Mouse (Mus musculus): ENCODE results near the gene Kcna3. TPM values are rescaled to one million over a fixed set of nuclear protein-coding genes. Genes with fewer than 3 reads are reported as not detected.

Gene Kcna3
- polyA plus RNA-seq, 1 experiment: 0.55 TPM

DNA sequence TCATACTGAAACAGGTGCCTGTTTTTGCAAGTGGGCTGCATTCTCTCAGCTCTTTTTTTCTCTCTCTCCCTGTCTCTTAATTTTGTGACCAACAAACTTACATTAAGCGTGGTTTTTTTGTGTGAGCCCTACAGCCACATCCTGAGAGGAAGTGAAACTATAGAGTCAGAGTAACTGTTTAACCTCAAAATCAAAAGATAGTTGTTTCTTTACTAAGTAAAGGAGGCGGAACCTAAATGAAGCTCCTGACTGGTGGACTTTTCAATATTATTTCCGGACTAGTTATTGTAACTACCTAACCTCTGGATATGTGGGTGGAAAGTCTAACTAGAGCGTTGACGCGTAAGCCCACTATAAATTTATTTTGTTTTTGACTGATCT, 2.2 kb downstream of the Kcna3 start:
- Histone ChIP-seq H3K4me3 (ENCODE audit: insufficient read depth, low read depth, low read length) (peak overlapping the region; percentile 57; the same call in 1 of the 2 replicates), H3K4me1 (ENCODE audit: control insufficient read depth, insufficient read depth, insufficient read length, low read length) (peaks cover 4% of the 10 kb centered on the region), H3K27ac (replicated peaks; ENCODE audit: low read depth, low read length) (no peak overlapping the region)

DNA sequence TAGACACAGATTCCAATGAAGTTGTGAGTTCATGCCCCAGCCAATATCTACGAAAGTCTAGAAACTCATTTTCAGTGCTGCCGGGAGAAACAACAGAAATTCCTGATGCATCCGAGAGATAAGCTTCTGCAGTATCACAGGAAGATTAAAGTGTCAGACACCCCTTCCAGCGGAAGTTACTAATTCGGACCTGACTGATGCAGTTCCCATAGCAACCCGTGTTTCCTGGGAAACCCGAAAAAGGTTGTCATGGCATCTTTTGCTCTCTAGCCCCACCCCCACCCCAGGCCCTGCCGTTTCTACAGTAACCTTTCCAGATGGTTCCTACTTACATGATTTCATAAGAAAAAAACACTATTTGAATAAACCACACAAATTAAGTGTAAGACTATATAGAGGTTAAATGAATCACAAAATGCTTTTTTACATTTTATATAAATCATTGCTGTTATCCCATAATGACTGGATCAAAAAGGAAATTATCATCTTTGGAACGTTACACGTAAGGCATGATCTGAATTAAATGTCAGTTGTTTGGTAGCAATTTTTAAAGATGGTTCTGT, 2.8 kb downstream of the Kcna3 start:
- peaks cover 4% of the 10 kb centered on the region for H3K4me1 ChIP-seq (ENCODE audit: control insufficient read depth, insufficient read depth, insufficient read length, low read length)
- no peak overlapping the region for H3K27ac ChIP-seq (replicated peaks; ENCODE audit: low read depth, low read length)
- 0 out of 2 replicates have a peak overlapping the region, but pooled peaks have one; percentile 1 for H3K4me3 ChIP-seq (ENCODE audit: insufficient read depth, low read depth, low read length)

DNA sequence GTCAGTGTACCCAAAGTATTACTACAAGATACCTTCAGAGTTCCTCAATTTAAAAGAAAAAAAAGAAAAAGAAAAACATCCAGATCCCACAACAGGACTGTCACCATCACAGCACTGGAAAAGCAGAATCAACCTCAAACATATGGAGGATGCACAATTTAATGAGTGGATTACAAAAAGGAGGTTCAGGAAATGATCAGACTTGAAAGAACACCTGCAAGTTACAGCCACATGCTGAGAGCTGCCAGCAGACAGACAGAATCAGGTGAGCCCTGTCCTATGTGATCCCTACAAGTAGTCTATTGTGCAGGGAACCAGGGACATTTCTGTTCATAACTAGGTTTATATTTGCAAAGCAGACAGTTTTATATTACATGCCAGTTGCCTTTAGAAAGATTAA, 3.3 kb downstream of the Kcna3 start:
- Histone ChIP-seq H3K27ac (replicated peaks; ENCODE audit: low read depth, low read length) (no peak overlapping the region), H3K4me1 (ENCODE audit: control insufficient read depth, insufficient read depth, insufficient read length, low read length) (peaks cover 4% of the 10 kb centered on the region), H3K4me3 (ENCODE audit: insufficient read depth, low read depth, low read length) (no peak overlapping the region)

DNA sequence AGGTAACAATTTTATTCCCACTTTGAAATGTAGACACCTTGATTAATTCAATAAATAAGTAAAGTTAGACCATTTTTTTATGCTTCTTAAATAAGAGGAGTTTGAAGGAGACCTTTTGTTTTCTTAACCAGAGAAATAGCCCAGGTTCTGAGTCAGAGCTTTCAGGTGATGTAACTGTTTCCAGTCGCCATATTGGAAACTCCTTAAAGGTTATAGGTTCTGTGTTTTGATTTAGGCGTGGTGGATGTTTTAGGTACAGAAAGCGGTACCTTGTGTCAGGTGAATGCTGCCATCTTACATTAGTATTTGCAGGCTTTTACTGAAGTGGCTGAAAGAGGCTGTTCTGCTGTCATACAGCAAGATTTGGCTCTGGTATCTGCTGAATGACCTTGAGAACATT, 4.4 kb downstream of the Kcna3 start:
- H3K4me3 ChIP-seq (ENCODE audit: insufficient read depth, low read depth, low read length): no peak overlapping the region
- H3K27ac ChIP-seq (replicated peaks; ENCODE audit: low read depth, low read length): no peak overlapping the region
- peaks cover 4% of the 10 kb centered on the region for H3K4me1 ChIP-seq (ENCODE audit: control insufficient read depth, insufficient read depth, insufficient read length, low read length)

DNA sequence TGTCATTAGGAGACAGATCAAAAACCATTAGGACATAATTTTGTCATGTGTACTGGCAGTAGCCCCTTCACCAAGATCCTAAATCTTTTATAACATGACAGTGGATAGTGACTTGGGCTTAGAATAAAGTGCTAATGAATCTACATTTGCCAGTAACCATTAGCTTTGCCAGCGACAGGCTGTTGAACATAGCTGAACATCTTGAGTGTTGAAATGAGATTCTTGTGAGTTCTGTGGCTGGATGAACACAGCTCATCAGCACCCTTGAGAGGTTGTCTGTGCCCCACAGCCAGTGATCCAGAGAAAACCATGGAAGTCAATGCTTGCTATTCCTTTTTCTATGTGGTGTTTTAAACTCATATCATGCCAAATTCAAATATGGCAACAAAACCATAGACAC, 5.7 kb downstream of the Kcna3 start:
- Histone ChIP-seq H3K4me1 (ENCODE audit: control insufficient read depth, insufficient read depth, insufficient read length, low read length) (no peaks in the 10 kb centered on the region; the same call in 1 of the 2 replicates), H3K27ac (replicated peaks; ENCODE audit: low read depth, low read length) (no peak overlapping the region), H3K4me3 (ENCODE audit: insufficient read depth, low read depth, low read length) (no peak overlapping the region)

DNA sequence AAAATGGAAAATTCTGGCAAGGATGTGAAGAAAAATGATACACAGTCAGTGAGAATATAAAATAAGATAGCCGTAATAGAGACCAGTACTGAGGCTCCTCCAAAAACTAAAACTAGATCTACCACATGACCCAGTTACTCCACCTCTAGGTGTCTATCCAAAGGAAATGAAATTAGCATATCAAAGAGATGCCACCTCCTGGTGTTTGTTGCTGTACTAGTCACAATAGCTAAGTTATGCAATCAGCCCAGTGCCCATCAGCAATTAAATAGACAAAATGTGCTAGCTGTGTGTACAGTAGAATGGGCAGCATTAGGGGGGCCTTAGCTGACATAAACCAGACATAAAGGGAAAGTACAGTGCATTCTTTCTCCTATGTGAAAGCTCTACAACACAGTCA, 25.5 kb downstream of the Kcna3 start:
- Histone ChIP-seq H3K4me1 (ENCODE audit: control insufficient read depth, insufficient read depth, insufficient read length, low read length) (no peaks in the 10 kb centered on the region), H3K4me3 (ENCODE audit: insufficient read depth, low read depth, low read length) (no peak overlapping the region), H3K27ac (replicated peaks; ENCODE audit: low read depth, low read length) (no peak overlapping the region)

DNA sequence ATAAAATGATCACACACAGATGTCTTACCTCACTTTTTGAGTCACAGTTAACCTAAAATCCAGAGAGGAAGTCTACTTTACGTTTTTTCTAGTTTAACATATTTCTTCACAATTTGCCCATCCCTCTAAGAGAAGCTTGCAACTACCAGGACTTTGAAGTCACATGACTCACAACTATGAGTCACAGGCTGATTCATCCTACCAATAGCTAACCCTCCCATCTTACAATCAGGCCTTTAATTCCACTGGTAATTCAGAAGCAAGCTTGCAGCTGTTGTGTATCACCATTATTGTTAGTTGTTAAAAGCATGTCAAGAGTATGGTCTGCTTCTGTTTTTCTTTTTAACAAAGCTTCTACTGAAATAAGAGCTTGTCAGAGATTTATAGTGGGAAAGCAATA, 26.8 kb downstream of the Kcna3 start:
- no peak overlapping the region for H3K27ac ChIP-seq (replicated peaks; ENCODE audit: low read depth, low read length)
- H3K4me1 ChIP-seq (ENCODE audit: control insufficient read depth, insufficient read depth, insufficient read length, low read length): no peaks in the 10 kb centered on the region
- no peak overlapping the region for H3K4me3 ChIP-seq (ENCODE audit: insufficient read depth, low read depth, low read length)

DNA sequence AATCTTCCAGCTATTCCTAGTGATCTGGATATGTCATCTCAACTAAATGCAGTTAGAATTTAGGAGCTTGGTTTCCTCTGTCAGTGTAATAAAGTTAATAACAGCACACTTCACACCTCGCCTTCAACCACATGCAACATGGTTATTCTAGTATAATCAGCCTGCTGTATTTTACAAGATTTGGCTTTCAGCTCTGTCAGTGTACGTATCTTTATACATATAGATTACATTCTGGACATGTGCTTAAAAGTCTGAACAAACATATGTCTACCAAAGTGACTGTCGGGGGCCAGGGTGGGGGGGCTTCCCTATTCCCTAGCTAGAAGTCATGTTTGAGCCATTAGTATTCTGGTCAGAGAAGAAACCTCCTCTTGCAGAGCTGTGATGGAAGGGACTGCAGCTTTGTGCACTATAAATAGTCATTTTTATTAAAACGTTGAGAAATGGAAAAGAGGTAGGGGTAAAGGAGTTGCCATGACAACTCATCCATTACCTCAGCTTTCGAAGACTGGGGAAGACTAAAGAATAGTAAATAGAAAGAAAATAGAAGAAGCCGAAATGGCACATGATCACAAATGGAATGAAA, 29.6 kb downstream of the Kcna3 start:
- no peak overlapping the region for H3K4me3 ChIP-seq (ENCODE audit: insufficient read depth, low read depth, low read length)
- no peaks in the 10 kb centered on the region for H3K4me1 ChIP-seq (ENCODE audit: control insufficient read depth, insufficient read depth, insufficient read length, low read length)
- H3K27ac ChIP-seq (replicated peaks; ENCODE audit: low read depth, low read length): no peak overlapping the region

DNA sequence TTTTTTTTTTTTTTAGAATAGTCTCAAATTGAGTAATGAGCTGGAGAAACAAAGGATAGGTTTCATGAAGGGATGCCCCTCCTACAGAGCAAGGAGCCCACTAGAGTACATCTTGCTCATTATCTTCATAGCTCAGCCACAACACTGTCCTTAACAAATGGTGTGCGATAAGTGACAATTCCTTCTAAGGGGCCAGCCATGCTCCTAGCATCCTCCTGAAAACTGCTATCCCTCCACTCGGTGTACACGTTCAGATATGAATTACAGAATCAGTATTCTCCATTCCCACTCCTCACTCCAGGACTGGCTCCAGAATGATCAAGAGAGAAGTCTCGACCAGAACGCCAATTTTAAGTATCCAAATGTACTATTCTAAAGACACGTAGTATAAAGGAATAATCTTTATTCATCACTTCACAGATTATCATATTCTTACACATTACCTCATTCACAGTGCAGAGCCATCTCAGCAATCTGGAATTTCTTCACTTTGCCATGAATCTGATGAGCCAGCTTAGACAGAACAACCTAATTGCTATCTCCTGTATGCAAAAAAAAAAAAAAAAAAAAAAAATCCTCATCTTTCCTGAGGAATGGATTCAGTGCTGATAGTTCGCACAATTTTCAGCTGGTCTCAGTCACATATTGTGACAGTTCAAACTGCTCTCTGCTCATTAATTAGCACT, 30.3 kb downstream of the Kcna3 start:
- Histone ChIP-seq H3K27ac (replicated peaks; ENCODE audit: low read depth, low read length) (no peak overlapping the region), H3K4me3 (ENCODE audit: insufficient read depth, low read depth, low read length) (no peak overlapping the region), H3K4me1 (ENCODE audit: control insufficient read depth, insufficient read depth, insufficient read length, low read length) (no peaks in the 10 kb centered on the region)

DNA sequence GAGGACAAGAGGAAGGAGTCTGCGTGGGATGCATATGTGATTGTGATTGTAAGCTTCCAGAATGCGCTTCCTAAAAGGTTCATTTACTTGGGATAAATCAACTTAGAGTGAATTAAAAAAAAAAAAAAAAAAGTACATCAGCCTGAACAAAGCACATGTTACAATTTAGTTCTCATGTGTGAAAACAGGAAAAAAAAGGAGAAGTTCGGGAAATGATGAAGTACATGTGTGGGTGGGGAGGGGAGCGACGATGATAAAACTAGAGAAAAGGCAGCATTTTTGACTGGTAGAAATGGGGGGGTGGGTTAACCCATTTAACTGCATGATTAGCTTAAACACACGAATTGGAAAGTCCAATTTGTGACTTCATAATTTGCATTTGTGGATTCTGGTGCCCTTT, 31.3 kb downstream of the Kcna3 start:
- Histone ChIP-seq H3K4me1 (ENCODE audit: control insufficient read depth, insufficient read depth, insufficient read length, low read length) (no peaks in the 10 kb centered on the region), H3K27ac (replicated peaks; ENCODE audit: low read depth, low read length) (no peak overlapping the region), H3K4me3 (ENCODE audit: insufficient read depth, low read depth, low read length) (no peak overlapping the region)

DNA sequence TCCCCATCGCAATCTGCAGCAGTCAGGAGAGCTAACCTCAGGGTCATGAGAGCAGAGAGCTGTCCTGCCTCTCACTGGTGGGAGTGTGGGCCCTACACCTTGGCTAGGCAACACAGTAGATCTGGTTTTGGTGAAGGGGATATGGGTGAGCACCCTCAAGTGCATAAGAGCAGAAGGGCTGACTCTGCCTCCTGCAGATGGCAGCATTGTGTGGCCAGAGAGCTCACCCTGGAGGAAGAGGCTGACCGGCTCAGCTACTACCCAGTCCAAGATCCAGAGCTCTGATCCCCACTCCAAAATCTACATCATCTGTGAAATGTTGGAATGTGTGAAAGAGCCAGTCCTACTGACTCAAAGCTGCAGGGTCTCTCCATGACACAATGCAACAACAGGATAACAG, 37.9 kb downstream of the Kcna3 start:
- no peaks in the 10 kb centered on the region for H3K4me1 ChIP-seq (ENCODE audit: control insufficient read depth, insufficient read depth, insufficient read length, low read length)
- no peak overlapping the region for H3K27ac ChIP-seq (replicated peaks; ENCODE audit: low read depth, low read length)
- H3K4me3 ChIP-seq (ENCODE audit: insufficient read depth, low read depth, low read length): no peak overlapping the region

DNA sequence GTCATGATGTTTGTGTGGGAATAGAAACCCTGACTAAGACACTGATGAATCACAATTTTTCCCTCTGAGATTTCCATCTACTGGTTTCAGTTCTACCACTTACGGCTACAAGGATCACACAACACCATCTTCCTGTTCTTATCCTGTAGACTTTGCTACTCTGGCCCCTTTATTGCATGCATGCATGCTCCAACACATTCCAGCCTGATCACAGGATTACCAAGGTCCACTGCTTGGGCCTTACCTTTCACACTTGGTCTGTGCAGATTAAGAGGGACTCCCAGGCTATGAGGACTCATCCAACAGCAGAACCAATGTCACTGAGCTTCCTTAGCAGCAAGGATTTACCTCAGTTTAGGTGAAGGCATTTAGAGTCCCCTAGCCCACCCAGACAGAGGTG, 39.7 kb downstream of the Kcna3 start:
- H3K4me3 ChIP-seq (ENCODE audit: insufficient read depth, low read depth, low read length): no peak overlapping the region
- no peak overlapping the region for H3K27ac ChIP-seq (replicated peaks; ENCODE audit: low read depth, low read length)
- no peaks in the 10 kb centered on the region for H3K4me1 ChIP-seq (ENCODE audit: control insufficient read depth, insufficient read depth, insufficient read length, low read length)

DNA sequence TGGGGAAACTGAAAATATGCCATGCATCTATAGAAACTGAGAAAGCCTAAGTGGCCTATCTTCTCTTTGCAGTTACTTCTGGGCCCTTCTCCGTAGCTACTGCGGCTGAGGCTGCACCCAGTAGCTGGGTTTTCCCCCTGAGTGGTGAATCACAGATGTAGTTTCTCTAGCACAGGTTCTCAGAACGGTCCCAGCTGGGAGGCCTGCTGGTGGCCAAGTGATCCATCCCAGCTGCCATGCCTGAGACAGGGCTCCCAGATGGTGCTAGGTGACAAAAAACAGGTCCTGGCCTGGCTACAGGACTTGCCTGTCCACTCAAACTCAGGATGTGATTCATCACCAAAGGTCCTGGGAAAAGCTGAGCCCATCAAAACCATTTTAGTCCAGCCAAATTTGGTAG, 40.7 kb downstream of the Kcna3 start:
- no peak overlapping the region for H3K4me3 ChIP-seq (ENCODE audit: insufficient read depth, low read depth, low read length)
- H3K27ac ChIP-seq (replicated peaks; ENCODE audit: low read depth, low read length): no peak overlapping the region
- no peaks in the 10 kb centered on the region for H3K4me1 ChIP-seq (ENCODE audit: control insufficient read depth, insufficient read depth, insufficient read length, low read length)

DNA sequence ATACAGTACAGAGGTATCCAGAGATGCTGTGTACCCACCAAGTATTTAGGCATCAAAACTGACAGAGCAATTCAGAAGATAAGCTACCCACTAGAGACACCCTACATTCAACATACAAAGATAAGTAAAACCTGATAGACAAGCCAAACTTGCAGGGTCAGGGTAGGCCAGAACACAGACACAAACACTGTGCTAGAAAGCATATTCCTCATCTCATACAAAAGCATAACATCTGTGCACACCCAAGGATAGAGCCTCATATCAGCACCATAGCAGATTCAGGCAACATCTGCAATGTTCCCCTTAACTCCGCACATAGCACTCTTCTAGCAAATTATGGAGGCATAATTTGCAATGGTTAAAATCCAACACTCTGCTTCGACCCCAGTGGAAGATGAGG, 41.1 kb downstream of the Kcna3 start:
- H3K4me1 ChIP-seq (ENCODE audit: control insufficient read depth, insufficient read depth, insufficient read length, low read length): no peaks in the 10 kb centered on the region
- H3K27ac ChIP-seq (replicated peaks; ENCODE audit: low read depth, low read length): no peak overlapping the region

DNA sequence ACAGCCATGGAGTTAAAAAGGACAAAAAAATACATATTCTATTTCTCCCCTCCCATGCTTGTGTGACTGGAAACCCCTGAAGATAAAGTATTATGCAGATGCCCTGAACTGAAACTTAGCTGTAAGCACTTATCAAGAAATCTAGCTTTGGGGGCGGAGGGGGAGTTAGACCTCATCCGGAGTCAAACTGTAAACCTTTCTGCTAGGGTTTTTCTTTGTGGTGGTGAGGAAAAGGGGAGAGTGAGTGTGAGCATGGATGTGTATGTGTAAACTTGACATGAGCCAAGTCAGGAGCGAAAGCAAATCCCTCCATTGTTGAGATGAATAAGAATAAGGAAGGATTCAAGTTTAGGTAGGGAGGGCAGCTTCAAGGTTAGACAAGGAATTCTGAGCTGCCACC, 44.8 kb downstream of the Kcna3 start:
- H3K27ac ChIP-seq (replicated peaks; ENCODE audit: low read depth, low read length): no peak overlapping the region
- H3K4me3 ChIP-seq (ENCODE audit: insufficient read depth, low read depth, low read length): no peak overlapping the region
- H3K4me1 ChIP-seq (ENCODE audit: control insufficient read depth, insufficient read depth, insufficient read length, low read length): no peaks in the 10 kb centered on the region

More for the DNA sequence above, 41.1 kb downstream of the Kcna3 start:
- H3K4me3 ChIP-seq (ENCODE audit: insufficient read depth, low read depth, low read length): no peak overlapping the region

DNA sequence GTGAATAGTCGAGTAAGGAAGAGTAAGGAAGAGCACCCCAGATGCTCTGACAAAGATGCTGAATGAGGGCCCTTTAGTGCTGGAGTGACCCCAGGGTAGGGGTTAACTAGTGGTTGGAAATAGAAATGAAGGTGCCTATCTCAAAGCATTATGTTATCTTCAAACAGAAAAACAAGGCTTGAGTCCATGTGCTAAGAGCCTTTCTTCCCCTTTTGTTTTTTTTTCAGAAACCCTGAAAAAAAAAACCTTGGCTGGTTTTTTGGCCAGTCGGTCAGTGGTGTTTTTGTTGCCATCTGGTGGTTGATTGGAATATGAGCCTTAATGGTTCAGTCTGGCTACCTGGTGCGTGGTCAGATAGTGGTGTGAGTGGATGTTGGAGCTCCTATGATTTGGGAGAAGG, 45.3 kb downstream of the Kcna3 start:
- H3K4me1 ChIP-seq (ENCODE audit: control insufficient read depth, insufficient read depth, insufficient read length, low read length): no peaks in the 10 kb centered on the region
- no peak overlapping the region for H3K27ac ChIP-seq (replicated peaks; ENCODE audit: low read depth, low read length)
- H3K4me3 ChIP-seq (ENCODE audit: insufficient read depth, low read depth, low read length): no peak overlapping the region
